Mouse (Mus musculus): ENCODE data around the gene Slit3. TPM values are rescaled to one million over a fixed set of nuclear protein-coding genes. Genes with fewer than 3 reads are reported as not detected.
A peak's percentile ranks its signal among the peaks of the same experiment; 100 is the strongest.

Slit3 gene
- polyA plus RNA-seq, 2 experiments: 32.9 to 33.0 TPM

DNA sequence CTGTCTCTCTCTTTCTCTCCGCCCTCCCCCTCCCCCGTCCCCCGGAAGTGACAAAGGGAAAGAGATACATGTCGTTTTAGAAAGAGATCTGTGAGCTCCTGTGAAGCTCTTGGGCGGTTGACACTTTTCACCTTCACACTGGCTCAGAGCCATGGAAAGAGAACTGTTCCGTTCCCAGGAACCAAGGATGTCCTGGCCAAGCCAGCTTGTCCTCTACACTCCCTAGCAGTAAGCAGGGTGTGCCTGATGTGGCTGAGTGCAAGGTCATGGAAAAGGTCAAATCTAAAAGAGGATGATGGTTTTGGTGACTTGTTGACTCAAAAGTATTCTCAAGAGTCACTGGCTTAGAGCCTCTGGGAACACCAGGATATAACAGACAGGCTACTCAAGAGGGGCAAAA, 219.7 kb downstream of the Slit3 start:
- peaks cover 28% of the 10 kb centered on the region for H3K4me1 ChIP-seq (ENCODE audit: control insufficient read depth, insufficient read depth, low read length)
- H3K27ac ChIP-seq (replicated peaks; ENCODE audit: low read depth, low read length): no peak overlapping the region
- no peak overlapping the region for H3K4me3 ChIP-seq (replicated peaks; ENCODE audit: low read length)
- no peak for TF ChIP-seq POLR2A (IDR thresholded peaks at IDR 0.05; ENCODE audit: borderline replicate concordance, extremely low read depth, insufficient read depth, insufficient read length)
- H3K4me2 ChIP-seq (replicated peaks; ENCODE audit: low read depth, low read length, severe bottlenecking): no peak overlapping the region
- DNase-seq (ENCODE audit: low spot score) (no peak), ATAC-seq (ENCODE audit: low FRiP score, low read depth) (no peak)
- no peaks in the 10 kb centered on the region for H3K27me3 ChIP-seq (ENCODE audit: control insufficient read depth, insufficient read depth, low read length)
- no peaks in the 10 kb centered on the region for H3K36me3 ChIP-seq (ENCODE audit: control insufficient read depth, insufficient read depth, low read length)
- no peak overlapping the region for H3K9ac ChIP-seq (ENCODE audit: low read depth, low read length, severe bottlenecking)
- H3K9me3 ChIP-seq (ENCODE audit: control insufficient read depth, low read length): no peaks in the 10 kb centered on the region
- WGBS: 79% methylated on average over 6 of the region's 6 CpGs

DNA sequence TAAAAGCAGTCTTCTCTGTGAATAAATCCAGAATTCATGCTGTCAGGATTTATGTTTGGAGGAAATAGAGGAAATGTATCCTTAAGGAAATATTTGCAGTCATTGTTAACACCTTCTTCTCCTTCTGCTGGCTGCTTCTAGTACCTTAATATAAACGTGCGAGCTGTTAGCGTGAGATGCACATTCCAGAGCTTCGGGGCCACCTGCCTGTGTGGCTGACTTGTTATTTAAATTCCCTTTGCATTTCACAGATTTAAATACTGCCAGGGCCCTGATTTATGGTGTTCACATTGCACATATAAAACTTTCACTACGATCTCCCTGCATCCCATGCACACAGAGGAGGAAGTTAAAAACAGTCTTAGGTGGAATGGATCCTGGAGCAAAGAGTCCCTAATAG, 221.5 kb downstream of the Slit3 start:
- Histone ChIP-seq H3K4me2 (replicated peaks; ENCODE audit: low read depth, low read length, severe bottlenecking) (no peak overlapping the region), H3K27ac (replicated peaks; ENCODE audit: low read depth, low read length) (no peak overlapping the region), H3K9ac (ENCODE audit: low read depth, low read length, severe bottlenecking) (no peak overlapping the region), H3K36me3 (ENCODE audit: control insufficient read depth, insufficient read depth, low read length) (no peaks in the 10 kb centered on the region), H3K4me3 (replicated peaks; ENCODE audit: low read length) (no peak overlapping the region), H3K4me1 (ENCODE audit: control insufficient read depth, insufficient read depth, low read length) (peaks cover 30% of the 10 kb centered on the region), H3K27me3 (ENCODE audit: control insufficient read depth, insufficient read depth, low read length) (no peaks in the 10 kb centered on the region), H3K9me3 (ENCODE audit: control insufficient read depth, low read length) (no peaks in the 10 kb centered on the region)
- DNase-seq (ENCODE audit: low spot score) (peak; percentile 30), ATAC-seq (ENCODE audit: low FRiP score, low read depth) (peak; percentile 35; the same call in 1 of the 2 replicates)
- WGBS: 11% methylated on average over 5 of the region's 5 CpGs
- no peak for TF ChIP-seq POLR2A (IDR thresholded peaks at IDR 0.05; ENCODE audit: borderline replicate concordance, extremely low read depth, insufficient read depth, insufficient read length)

DNA sequence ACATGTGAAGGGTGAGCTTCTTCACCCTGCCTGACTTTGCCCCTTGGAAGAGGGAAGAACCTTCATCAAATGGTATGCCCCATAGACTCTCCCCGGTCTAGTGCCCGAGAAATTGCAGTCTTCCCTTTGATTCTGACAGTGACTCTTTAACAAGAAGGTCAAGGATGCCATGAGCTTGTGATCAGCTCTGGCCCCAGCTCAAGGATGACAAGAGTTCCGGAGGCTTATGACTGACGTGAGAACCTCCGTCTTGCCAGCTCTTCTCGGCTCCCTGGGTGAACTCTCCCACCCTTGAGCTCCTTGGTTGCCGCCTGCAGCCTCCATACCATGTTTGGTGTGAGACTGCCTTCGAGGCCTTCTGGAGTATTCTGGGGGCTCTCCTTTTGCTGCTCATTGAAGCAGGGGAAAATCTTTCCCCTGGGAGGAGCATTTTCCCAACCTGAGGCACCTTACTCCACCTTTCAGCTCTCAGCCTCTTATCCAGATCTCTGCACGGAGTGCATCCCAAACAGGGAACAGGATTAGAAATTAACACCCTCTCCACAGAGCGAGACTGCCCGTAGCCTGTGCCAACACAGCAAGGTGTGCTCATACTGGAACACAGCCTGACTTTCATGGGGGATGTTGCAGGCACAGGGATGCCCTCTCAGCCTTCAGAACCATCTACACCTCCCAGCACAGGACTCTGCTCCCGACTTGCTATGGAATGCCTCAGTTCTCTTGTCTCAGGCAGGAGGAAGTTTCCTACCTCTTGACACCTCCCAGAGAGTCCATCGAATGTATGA, 224.9 kb downstream of the Slit3 start:
- H3K4me2 ChIP-seq (replicated peaks; ENCODE audit: low read depth, low read length, severe bottlenecking): no peak overlapping the region
- no peak overlapping the region for H3K27ac ChIP-seq (replicated peaks; ENCODE audit: low read depth, low read length)
- no peak overlapping the region for H3K4me3 ChIP-seq (replicated peaks; ENCODE audit: low read length)
- H3K4me1 ChIP-seq (ENCODE audit: control insufficient read depth, insufficient read depth, low read length): peaks cover 28% of the 10 kb centered on the region
- no peak overlapping the region for H3K9ac ChIP-seq (ENCODE audit: low read depth, low read length, severe bottlenecking)
- no peaks in the 10 kb centered on the region for H3K36me3 ChIP-seq (ENCODE audit: control insufficient read depth, insufficient read depth, low read length)
- no peaks in the 10 kb centered on the region for H3K27me3 ChIP-seq (ENCODE audit: control insufficient read depth, insufficient read depth, low read length)
- TF ChIP-seq POLR2A (IDR thresholded peaks at IDR 0.05; ENCODE audit: borderline replicate concordance, extremely low read depth, insufficient read depth, insufficient read length): no peak
- ATAC-seq (ENCODE audit: low FRiP score, low read depth) (no peak), DNase-seq (ENCODE audit: low spot score) (no peak)
- 78% methylated on average over 13 of the region's 13 CpGs for WGBS
- H3K9me3 ChIP-seq (ENCODE audit: control insufficient read depth, low read length): no peaks in the 10 kb centered on the region

DNA sequence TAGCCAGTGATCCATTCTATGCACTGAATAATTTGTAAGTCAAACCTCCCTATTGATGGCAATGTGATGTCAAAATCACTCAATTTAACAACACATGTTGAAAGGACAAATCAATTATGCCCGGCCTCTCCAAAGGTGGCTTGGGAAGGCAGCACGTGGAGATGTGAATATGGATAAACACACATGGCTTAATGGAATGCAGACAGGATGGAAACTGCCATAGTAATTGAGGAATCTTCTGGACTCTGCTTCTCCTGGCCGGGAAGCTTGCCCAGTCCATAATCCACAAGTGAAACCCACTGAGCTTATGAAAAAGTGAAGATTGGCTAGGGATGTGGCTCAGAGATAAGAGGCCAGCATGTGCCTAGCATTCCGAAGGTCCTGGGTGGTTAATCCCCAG, 227.1 kb downstream of the Slit3 start:
- peaks cover 27% of the 10 kb centered on the region for H3K4me1 ChIP-seq (ENCODE audit: control insufficient read depth, insufficient read depth, low read length)
- H3K4me3 ChIP-seq (replicated peaks; ENCODE audit: low read length): no peak overlapping the region
- H3K9ac ChIP-seq (ENCODE audit: low read depth, low read length, severe bottlenecking): no peak overlapping the region
- DNase-seq (ENCODE audit: low spot score) (peak; percentile 34), ATAC-seq (ENCODE audit: low FRiP score, low read depth) (no peak)
- no peaks in the 10 kb centered on the region for H3K27me3 ChIP-seq (ENCODE audit: control insufficient read depth, insufficient read depth, low read length)
- no peak for TF ChIP-seq POLR2A (IDR thresholded peaks at IDR 0.05; ENCODE audit: borderline replicate concordance, extremely low read depth, insufficient read depth, insufficient read length)
- H3K4me2 ChIP-seq (replicated peaks; ENCODE audit: low read depth, low read length, severe bottlenecking): no peak overlapping the region
- H3K27ac ChIP-seq (replicated peaks; ENCODE audit: low read depth, low read length): no peak overlapping the region
- 23% methylated on average over 4 of the region's 4 CpGs for WGBS
- no peaks in the 10 kb centered on the region for H3K9me3 ChIP-seq (ENCODE audit: control insufficient read depth, low read length)
- no peaks in the 10 kb centered on the region for H3K36me3 ChIP-seq (ENCODE audit: control insufficient read depth, insufficient read depth, low read length)

DNA sequence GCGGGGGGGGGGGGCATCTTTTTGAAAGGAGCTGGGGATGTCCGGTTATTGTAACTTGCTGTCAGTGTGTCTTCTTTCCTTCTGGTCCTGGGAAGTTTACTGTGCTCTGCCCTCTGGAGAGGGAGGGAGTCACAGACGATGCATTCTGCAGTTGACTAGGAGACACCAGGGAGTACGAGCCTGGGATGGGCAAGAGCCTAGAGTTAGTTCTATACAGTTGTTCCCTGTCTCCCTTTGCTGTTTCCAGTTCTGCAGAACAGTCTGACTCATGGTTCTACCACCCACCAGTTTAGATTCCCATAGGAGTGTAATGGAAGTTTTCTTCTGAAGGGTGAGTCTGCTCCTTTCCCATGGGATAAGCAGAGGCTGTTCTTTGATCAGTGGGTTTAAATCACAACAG, 229.9 kb downstream of the Slit3 start:
- Histone ChIP-seq H3K9me3 (ENCODE audit: control insufficient read depth, low read length) (no peaks in the 10 kb centered on the region), H3K4me1 (ENCODE audit: control insufficient read depth, insufficient read depth, low read length) (peaks cover 39% of the 10 kb centered on the region), H3K27ac (replicated peaks; ENCODE audit: low read depth, low read length) (no peak overlapping the region), H3K36me3 (ENCODE audit: control insufficient read depth, insufficient read depth, low read length) (no peaks in the 10 kb centered on the region), H3K4me3 (replicated peaks; ENCODE audit: low read length) (no peak overlapping the region), H3K4me2 (replicated peaks; ENCODE audit: low read depth, low read length, severe bottlenecking) (no peak overlapping the region), H3K9ac (ENCODE audit: low read depth, low read length, severe bottlenecking) (no peak overlapping the region), H3K27me3 (ENCODE audit: control insufficient read depth, insufficient read depth, low read length) (no peaks in the 10 kb centered on the region)
- no peak for TF ChIP-seq POLR2A (IDR thresholded peaks at IDR 0.05; ENCODE audit: borderline replicate concordance, extremely low read depth, insufficient read depth, insufficient read length)
- no peak for ATAC-seq (ENCODE audit: low FRiP score, low read depth)
- WGBS: 14% methylated on average over 4 of the region's 4 CpGs
- DNase-seq (ENCODE audit: low spot score): no peak

All from limb, embryonic 14.5 days (tissue).